Mouse (Mus musculus): ENCODE data around the gene Runx1.

- no peak for TF ChIP-seq CTCF (IDR thresholded peaks at IDR 0.05; ENCODE audit: low read depth)
- TF ChIP-seq EP300 (IDR thresholded peaks at IDR 0.05; ENCODE audit: low read depth), result no peak
These were observed 130.0 kb downstream of the Runx1 start for GRCm38 (mm10) chr16:92695981-92696380.

All from liver, postnatal 0 days (tissue).